Mouse (Mus musculus) B cell, adult (primary cell): Measurements from ENCODE around the gene Dll4. TPM values are rescaled to one million over a fixed set of nuclear protein-coding genes. Genes with fewer than 3 reads are reported as not detected.

Experiments
- total RNA-seq: library from RNA; stranded (reverse); gene quantifications from 4 replicates; pipeline ENCODE4 v1.2.4, GENCODE M21; 2023; ENCODE audit not compliant: inconsistent age

Gene Dll4
- 0.54 to 0.96 TPM (median 0.76 TPM) in 4 replicates for total RNA-seq

GRCm38 (mm10) chr2:119325568-119326143, at the start of gene Dll4:
TSS of gene Dll4 (plus strand) at chr2:119325784.

GRCm38 (mm10) chr2:119288270-119288882, 37.2 kb upstream of the Dll4 start, which contains the start of gene Vps18:
TSS of gene Vps18 (plus strand) at chr2:119288740.

GRCm38 (mm10) chr2:119350555-119351486, 25.2 kb downstream of the Dll4 start, which contains the start of gene Chac1:
TSS of gene Chac1 (plus strand) at chr2:119351229.

Other genes with a start within 250 kb of the Dll4 start
- gene Rad51, start 213.0 kb upstream of the Dll4 start, total RNA-seq = 1.8 to 4.5 TPM (median 3.7 TPM) in 4 replicates
- 29.7 to 39.8 TPM (median 34.3 TPM) in 4 replicates for gene Rmdn3, start 168.8 kb upstream of the Dll4 start, total RNA-seq
- gene Gchfr, start 158.0 kb upstream of the Dll4 start, total RNA-seq = not detected in 4 replicates
- 10.0 to 12.9 TPM (median 10.9 TPM) in 4 replicates for gene Gm14137, start 151.3 kb upstream of the Dll4 start, total RNA-seq
- 30.9 to 40.9 TPM (median 35.2 TPM) in 4 replicates for gene Zfyve19, start 117.2 kb upstream of the Dll4 start, total RNA-seq
- 15.9 to 19.5 TPM (median 18.5 TPM) in 4 replicates for gene Dnajc17, start 117.0 kb upstream of the Dll4 start, total RNA-seq
- not detected in 4 replicates for gene Ppp1r14d, start 95.9 kb upstream of the Dll4 start, total RNA-seq
- 0.45 to 0.60 TPM in 2 of 4 replicates, not detected in the others for gene Spint1, start 88.4 kb upstream of the Dll4 start, total RNA-seq
- not detected in 4 replicates for gene Rhov, start 54.5 kb upstream of the Dll4 start, total RNA-seq
- 90.9 to 99.3 TPM (median 94.4 TPM) in 4 replicates for gene Vps18, start 37.0 kb upstream of the Dll4 start, total RNA-seq
- gene Chac1, start 25.4 kb downstream of the Dll4 start, total RNA-seq = 0.54 to 1.1 TPM (median 0.83 TPM) in 4 replicates
- 38.9 to 47.4 TPM (median 42.3 TPM) in 4 replicates for gene Ino80, start 151.9 kb downstream of the Dll4 start, total RNA-seq
- 0.10 to 0.36 TPM (median 0.10 TPM) in 3 of 4 replicates, not detected in the other for gene Exd1, start 221.8 kb downstream of the Dll4 start, total RNA-seq
- gene Chp1, start 221.9 kb downstream of the Dll4 start, total RNA-seq = 69.0 to 78.1 TPM (median 70.2 TPM) in 4 replicates